Mouse (Mus musculus): ENCODE measurements around the gene Nlrc3. TPM values are rescaled to one million over a fixed set of nuclear protein-coding genes. Genes with fewer than 3 reads are reported as not detected.

Gene Nlrc3
- polyA plus RNA-seq, 1 experiment = not detected

- Histone ChIP-seq H3K9me3 (ENCODE audit: control insufficient read depth, low read length) (no peaks in the 10 kb centered on the region), H3K4me3 (replicated peaks) (no peak overlapping the region), H3K4me1 (ENCODE audit: control insufficient read depth) (no peaks in the 10 kb centered on the region), H3K36me3 (ENCODE audit: control insufficient read depth) (peaks cover 65% of the 10 kb centered on the region), H3K27me3 (ENCODE audit: control insufficient read depth) (no peaks in the 10 kb centered on the region)
- TF ChIP-seq TAL1 (IDR thresholded peaks at IDR 0.05; ENCODE audit: low read length) = no peak
Observed at GRCm38 (mm10) chr16:3934701-3935100, 41.7 kb downstream of the Nlrc3 start.

GRCm38 (mm10) chr16:3934091-3934490 lies 42.3 kb downstream of the Nlrc3 start:
- Histone ChIP-seq H3K4me3 (replicated peaks) (no peak overlapping the region), H3K27me3 (ENCODE audit: control insufficient read depth) (no peaks in the 10 kb centered on the region), H3K4me1 (ENCODE audit: control insufficient read depth) (no peaks in the 10 kb centered on the region), H3K9me3 (ENCODE audit: control insufficient read depth, low read length) (no peaks in the 10 kb centered on the region), H3K36me3 (ENCODE audit: control insufficient read depth) (peaks cover 65% of the 10 kb centered on the region)
- no peak for TF ChIP-seq GATA1 (IDR thresholded peaks at IDR 0.05; ENCODE audit: low read length)
- TF ChIP-seq TAL1 (IDR thresholded peaks at IDR 0.05; ENCODE audit: low read length) = no peak

GRCm38 (mm10) chr16:3933536-3933935 lies 42.9 kb downstream of the Nlrc3 start:
- Histone ChIP-seq H3K4me1 (ENCODE audit: control insufficient read depth) (no peaks in the 10 kb centered on the region), H3K36me3 (ENCODE audit: control insufficient read depth) (peaks cover 63% of the 10 kb centered on the region)

GRCm38 (mm10) chr16:3929151-3929550 lies 47.3 kb downstream of the Nlrc3 start:
- no peak overlapping the region for H3K4me3 ChIP-seq (replicated peaks)
- TF ChIP-seq GATA1 (IDR thresholded peaks at IDR 0.05; ENCODE audit: low read length) (no peak), TAL1 (IDR thresholded peaks at IDR 0.05; ENCODE audit: low read length) (no peak)
- no peaks in the 10 kb centered on the region for H3K4me1 ChIP-seq (ENCODE audit: control insufficient read depth)
- peaks cover 52% of the 10 kb centered on the region for H3K36me3 ChIP-seq (ENCODE audit: control insufficient read depth)
- peaks cover 3% of the 10 kb centered on the region; the same call in 1 of the 2 replicates for H3K9me3 ChIP-seq (ENCODE audit: control insufficient read depth, low read length)
- H3K27me3 ChIP-seq (ENCODE audit: control insufficient read depth) = no peaks in the 10 kb centered on the region

More at GRCm38 (mm10) chr16:3933536-3933935, 42.9 kb downstream of the Nlrc3 start:
- TF ChIP-seq TAL1 (IDR thresholded peaks at IDR 0.05; ENCODE audit: low read length) (no peak), GATA1 (IDR thresholded peaks at IDR 0.05; ENCODE audit: low read length) (no peak)
- Histone ChIP-seq H3K27me3 (ENCODE audit: control insufficient read depth) (no peaks in the 10 kb centered on the region), H3K9me3 (ENCODE audit: control insufficient read depth, low read length) (no peaks in the 10 kb centered on the region), H3K4me3 (replicated peaks) (no peak overlapping the region)

GRCm38 (mm10) chr16:3928582-3928981 lies 47.9 kb downstream of the Nlrc3 start:
- Histone ChIP-seq H3K9me3 (ENCODE audit: control insufficient read depth, low read length) (peaks cover 3% of the 10 kb centered on the region; the same call in 1 of the 2 replicates), H3K36me3 (ENCODE audit: control insufficient read depth) (peaks cover 52% of the 10 kb centered on the region), H3K4me1 (ENCODE audit: control insufficient read depth) (no peaks in the 10 kb centered on the region), H3K4me3 (replicated peaks) (no peak overlapping the region), H3K27me3 (ENCODE audit: control insufficient read depth) (no peaks in the 10 kb centered on the region)
- TF ChIP-seq GATA1 (IDR thresholded peaks at IDR 0.05; ENCODE audit: low read length) = no peak
- no peak for TF ChIP-seq TAL1 (IDR thresholded peaks at IDR 0.05; ENCODE audit: low read length)

- no peak overlapping the region for H3K4me3 ChIP-seq (replicated peaks)
- TF ChIP-seq TAL1 (IDR thresholded peaks at IDR 0.05; ENCODE audit: low read length) = no peak
- no peak for TF ChIP-seq GATA1 (IDR thresholded peaks at IDR 0.05; ENCODE audit: low read length)
- no peaks in the 10 kb centered on the region for H3K4me1 ChIP-seq (ENCODE audit: control insufficient read depth)
- peaks cover 52% of the 10 kb centered on the region for H3K36me3 ChIP-seq (ENCODE audit: control insufficient read depth)
- no peaks in the 10 kb centered on the region for H3K27me3 ChIP-seq (ENCODE audit: control insufficient read depth)
- H3K9me3 ChIP-seq (ENCODE audit: control insufficient read depth, low read length) = peaks cover 3% of the 10 kb centered on the region; the same call in 1 of the 2 replicates
Observed at GRCm38 (mm10) chr16:3923966-3924365, 52.5 kb downstream of the Nlrc3 start.

GRCm38 (mm10) chr16:3923515-3923914 lies 52.9 kb downstream of the Nlrc3 start:
- no peaks in the 10 kb centered on the region for H3K4me1 ChIP-seq (ENCODE audit: control insufficient read depth)
- H3K4me3 ChIP-seq (replicated peaks) = no peak overlapping the region
- no peaks in the 10 kb centered on the region for H3K27me3 ChIP-seq (ENCODE audit: control insufficient read depth)
- TF ChIP-seq GATA1 (IDR thresholded peaks at IDR 0.05; ENCODE audit: low read length) (no peak), TAL1 (IDR thresholded peaks at IDR 0.05; ENCODE audit: low read length) (no peak)
- peaks cover 3% of the 10 kb centered on the region; the same call in 1 of the 2 replicates for H3K9me3 ChIP-seq (ENCODE audit: control insufficient read depth, low read length)
- peaks cover 49% of the 10 kb centered on the region for H3K36me3 ChIP-seq (ENCODE audit: control insufficient read depth)

GRCm38 (mm10) chr16:3920756-3921155 lies 55.7 kb downstream of the Nlrc3 start:
- Histone ChIP-seq H3K9me3 (ENCODE audit: control insufficient read depth, low read length) (peaks cover 3% of the 10 kb centered on the region; the same call in 1 of the 2 replicates), H3K4me3 (replicated peaks) (no peak overlapping the region), H3K27me3 (ENCODE audit: control insufficient read depth) (no peaks in the 10 kb centered on the region), H3K4me1 (ENCODE audit: control insufficient read depth) (no peaks in the 10 kb centered on the region), H3K36me3 (ENCODE audit: control insufficient read depth) (peaks cover 54% of the 10 kb centered on the region)
- TF ChIP-seq TAL1 (IDR thresholded peaks at IDR 0.05; ENCODE audit: low read length) (no peak), GATA1 (IDR thresholded peaks at IDR 0.05; ENCODE audit: low read length) (no peak)

GRCm38 (mm10) chr16:3909118-3909517 lies 67.3 kb downstream of the Nlrc3 start:
- H3K4me3 ChIP-seq (replicated peaks) = peak overlapping the region; percentile 81
- H3K36me3 ChIP-seq (ENCODE audit: control insufficient read depth) = peaks cover 46% of the 10 kb centered on the region
- H3K9me3 ChIP-seq (ENCODE audit: control insufficient read depth, low read length) = no peaks in the 10 kb centered on the region
- H3K4me1 ChIP-seq (ENCODE audit: control insufficient read depth) = peaks cover 32% of the 10 kb centered on the region
- TF ChIP-seq GATA1 (IDR thresholded peaks at IDR 0.05; ENCODE audit: low read length) (no peak), TAL1 (IDR thresholded peaks at IDR 0.05; ENCODE audit: low read length) (no peak)
- H3K27me3 ChIP-seq (ENCODE audit: control insufficient read depth) = no peaks in the 10 kb centered on the region

- TF ChIP-seq TAL1 (IDR thresholded peaks at IDR 0.05; ENCODE audit: low read length) = no peak
- TF ChIP-seq GATA1 (IDR thresholded peaks at IDR 0.05; ENCODE audit: low read length) = no peak
- peak within 1 kb of the TSS; percentile 81 for H3K4me3 ChIP-seq (replicated peaks)
- H3K4me1 ChIP-seq (ENCODE audit: control insufficient read depth) = peaks cover 32% of the 10 kb centered on the region
- peaks cover 47% of the 10 kb centered on the region for H3K36me3 ChIP-seq (ENCODE audit: control insufficient read depth)
- no peaks in the 10 kb centered on the region for H3K9me3 ChIP-seq (ENCODE audit: control insufficient read depth, low read length)
- no peaks in the 10 kb centered on the region for H3K27me3 ChIP-seq (ENCODE audit: control insufficient read depth)
Observed at GRCm38 (mm10) chr16:3908537-3909111, 67.8 kb downstream of the Nlrc3 start, which contains the start of the genes 1700037C18Rik and Cluap1. 1700037C18Rik (minus strand) TSS chr16:3908689. Cluap1 (plus strand) TSS chr16:3908801.

Measured in erythroblast, embryonic 14.5 days (primary cell).